Mouse (Mus musculus) forebrain, embryonic 15.5 days (tissue): ENCODE results near the gene Sgcd. TPM values are rescaled to one million over a fixed set of nuclear protein-coding genes. Genes with fewer than 3 reads are reported as not detected.
A peak's percentile ranks its signal among the peaks of the same experiment; 100 is the strongest.

Experiments
- ATAC-seq: fragments of 200-750 bp; cut with Nextera tagmentation; replicated peaks from 2 replicates; pipeline ENCODE4 v1.8.0; 2017; ENCODE audit warnings: mild to moderate bottlenecking, moderate TSS enrichment, moderate library complexity
- H3K27ac ChIP-seq: fragments of 300-500 bp; sonication (generic); replicated peaks from 2 replicates; pipeline ENCODE4 v1.5.1; 2015; ENCODE audit warnings: mild to moderate bottlenecking, inconsistent platforms
- H3K27me3 ChIP-seq: fragments of 300-500 bp; sonication (generic); 2 replicates; pipeline ENCODE4 v1.6.1; 2015; ENCODE audit warnings: inconsistent platforms
- H3K36me3 ChIP-seq: fragments of 300-500 bp; sonication (generic); 2 replicates; pipeline ENCODE4 v1.6.1; 2015; ENCODE audit warnings: mild to moderate bottlenecking, inconsistent platforms
- H3K4me1 ChIP-seq: fragments of 300-500 bp; sonication (generic); 2 replicates; pipeline ENCODE4 v1.6.1; 2015; ENCODE audit warnings: inconsistent platforms
- H3K4me2 ChIP-seq: fragments of 300-500 bp; sonication (generic); replicated peaks from 2 replicates; pipeline ENCODE4 v1.6.1; 2015; ENCODE audit warnings: mild to moderate bottlenecking, inconsistent platforms
- H3K4me3 ChIP-seq: fragments of 300-500 bp; sonication (generic); 2 replicates; pipeline ENCODE4 v1.5.1; 2015; ENCODE audit warnings: mild to moderate bottlenecking, inconsistent platforms
- H3K9ac ChIP-seq: fragments of 300-500 bp; sonication (generic); replicated peaks from 2 replicates; pipeline ENCODE4 v1.6.1; 2015; ENCODE audit warnings: mild to moderate bottlenecking, inconsistent platforms
- H3K9me3 ChIP-seq: fragments of 300-500 bp; sonication (generic); 2 replicates; pipeline ENCODE4 v1.6.1; 2016; ENCODE audit warnings: inconsistent platforms
- WGBS: fragments of 180-500 bp; shearing (Covaris S2); methylation state at CpG from one replicate; pipeline ENCODE4 v1.1.7; 2015; ENCODE audit warnings: mixed read lengths; 5-methylcytosine and 5-hydroxymethylcytosine counted together
- polyA plus RNA-seq: library from polyadenylated mRNA; unstranded; fragments of >200 nt; fragmentation: Nextera tagmentation; extraction: Ambion mirVana; gene quantifications from 2 replicates; pipeline ENCODE4 v1.2.1, GENCODE M21; 2015

Sgcd gene
- polyA plus RNA-seq, 1 experiment from 2014 or later = 3.2 TPM

GRCm38 (mm10) chr11:47333702-47334101, 655.1 kb downstream of the Sgcd start:
- no peaks in the 10 kb centered on the region for H3K9me3 ChIP-seq
- H3K4me1 ChIP-seq = no peaks in the 10 kb centered on the region
- no peak overlapping the region for H3K9ac ChIP-seq
- WGBS = 88% methylated on average over 2 of the region's 2 CpGs
- no peak for ATAC-seq
- H3K36me3 ChIP-seq = no peaks in the 10 kb centered on the region
- H3K4me3 ChIP-seq = no peak overlapping the region
- no peak overlapping the region for H3K4me2 ChIP-seq
- no peak overlapping the region for H3K27ac ChIP-seq
- no peaks in the 10 kb centered on the region for H3K27me3 ChIP-seq

- H3K9me3 ChIP-seq = no peaks in the 10 kb centered on the region
- no peak overlapping the region for H3K4me3 ChIP-seq
- H3K4me2 ChIP-seq = no peak overlapping the region
- no peak overlapping the region for H3K27ac ChIP-seq
- no peak for ATAC-seq
- H3K36me3 ChIP-seq = no peaks in the 10 kb centered on the region
- H3K9ac ChIP-seq = no peak overlapping the region
- no peaks in the 10 kb centered on the region for H3K4me1 ChIP-seq
- H3K27me3 ChIP-seq = no peaks in the 10 kb centered on the region
Observed at GRCm38 (mm10) chr11:47305579-47305978, 683.2 kb downstream of the Sgcd start.

GRCm38 (mm10) chr11:47304702-47305450, 683.9 kb downstream of the Sgcd start:
- H3K27ac ChIP-seq = no peak overlapping the region
- H3K27me3 ChIP-seq = no peaks in the 10 kb centered on the region
- peak; percentile 88 for ATAC-seq
- no peak overlapping the region for H3K4me2 ChIP-seq
- H3K36me3 ChIP-seq = no peaks in the 10 kb centered on the region
- 72% methylated on average over 12 of the region's 12 CpGs for WGBS
- H3K4me1 ChIP-seq = no peaks in the 10 kb centered on the region
- H3K9me3 ChIP-seq = no peaks in the 10 kb centered on the region
- no peak overlapping the region for H3K9ac ChIP-seq
- no peak overlapping the region for H3K4me3 ChIP-seq

GRCm38 (mm10) chr11:47299777-47300176, 689.0 kb downstream of the Sgcd start:
- Histone ChIP-seq H3K9me3 (no peaks in the 10 kb centered on the region), H3K9ac (no peak overlapping the region), H3K4me2 (no peak overlapping the region), H3K36me3 (no peaks in the 10 kb centered on the region), H3K4me3 (no peak overlapping the region), H3K27me3 (no peaks in the 10 kb centered on the region), H3K4me1 (no peaks in the 10 kb centered on the region), H3K27ac (no peak overlapping the region)
- ATAC-seq = no peak
- WGBS = 85% methylated on average over 1 of the region's 1 CpGs

- Histone ChIP-seq H3K36me3 (no peaks in the 10 kb centered on the region), H3K9me3 (no peaks in the 10 kb centered on the region), H3K27me3 (no peaks in the 10 kb centered on the region), H3K4me2 (no peak overlapping the region), H3K4me3 (no peak overlapping the region), H3K4me1 (no peaks in the 10 kb centered on the region), H3K9ac (no peak overlapping the region), H3K27ac (no peak overlapping the region)
- 87% methylated on average over 1 of the region's 1 CpGs for WGBS
- ATAC-seq = no peak
Observed at GRCm38 (mm10) chr11:47297805-47298340, 690.9 kb downstream of the Sgcd start.

GRCm38 (mm10) chr11:47294741-47295140, 694.0 kb downstream of the Sgcd start:
- Histone ChIP-seq H3K4me1 (no peaks in the 10 kb centered on the region), H3K4me2 (no peak overlapping the region), H3K36me3 (no peaks in the 10 kb centered on the region), H3K9me3 (no peaks in the 10 kb centered on the region), H3K27ac (no peak overlapping the region), H3K9ac (no peak overlapping the region), H3K27me3 (no peaks in the 10 kb centered on the region), H3K4me3 (no peak overlapping the region)
- no peak for ATAC-seq
- 83% methylated on average over 1 of the region's 1 CpGs for WGBS

GRCm38 (mm10) chr11:47276586-47276985, 712.2 kb downstream of the Sgcd start:
- Histone ChIP-seq H3K27ac (no peak overlapping the region), H3K9ac (no peak overlapping the region), H3K4me1 (no peaks in the 10 kb centered on the region), H3K4me2 (no peak overlapping the region), H3K36me3 (no peaks in the 10 kb centered on the region), H3K4me3 (no peak overlapping the region), H3K9me3 (no peaks in the 10 kb centered on the region), H3K27me3 (no peaks in the 10 kb centered on the region)
- 6% methylated on average over 4 of the region's 4 CpGs for WGBS
- ATAC-seq = no peak

- Histone ChIP-seq H3K9me3 (no peaks in the 10 kb centered on the region), H3K4me2 (no peak overlapping the region), H3K27ac (no peak overlapping the region), H3K9ac (no peak overlapping the region), H3K27me3 (no peaks in the 10 kb centered on the region), H3K4me3 (no peak overlapping the region), H3K36me3 (no peaks in the 10 kb centered on the region), H3K4me1 (no peaks in the 10 kb centered on the region)
- no peak for ATAC-seq
- 71% methylated on average over 4 of the region's 4 CpGs for WGBS
Observed at GRCm38 (mm10) chr11:47268556-47268955, 720.2 kb downstream of the Sgcd start.

GRCm38 (mm10) chr11:47264267-47264984, 724.3 kb downstream of the Sgcd start:
- no peaks in the 10 kb centered on the region for H3K27me3 ChIP-seq
- H3K9me3 ChIP-seq = no peaks in the 10 kb centered on the region
- H3K4me1 ChIP-seq = no peaks in the 10 kb centered on the region
- no peak overlapping the region for H3K4me3 ChIP-seq
- no peak overlapping the region for H3K9ac ChIP-seq
- ATAC-seq = peak; percentile 83
- no peak overlapping the region for H3K27ac ChIP-seq
- no peaks in the 10 kb centered on the region for H3K36me3 ChIP-seq
- H3K4me2 ChIP-seq = no peak overlapping the region
- WGBS = 36% methylated on average over 9 of the region's 9 CpGs

- Histone ChIP-seq H3K4me1 (peaks cover 12% of the 10 kb centered on the region), H3K36me3 (no peaks in the 10 kb centered on the region), H3K4me2 (no peak overlapping the region), H3K9me3 (no peaks in the 10 kb centered on the region), H3K9ac (no peak overlapping the region), H3K4me3 (no peak overlapping the region), H3K27me3 (no peaks in the 10 kb centered on the region), H3K27ac (no peak overlapping the region)
- 43% methylated on average over 7 of the region's 7 CpGs for WGBS
- no peak for ATAC-seq
Observed at GRCm38 (mm10) chr11:47250301-47250700, 738.5 kb downstream of the Sgcd start.

GRCm38 (mm10) chr11:47248345-47248893, 740.4 kb downstream of the Sgcd start:
- no peaks in the 10 kb centered on the region for H3K9me3 ChIP-seq
- no peaks in the 10 kb centered on the region for H3K27me3 ChIP-seq
- peaks cover 12% of the 10 kb centered on the region for H3K4me1 ChIP-seq
- no peak overlapping the region for H3K4me2 ChIP-seq
- peak; percentile 81 for ATAC-seq
- H3K36me3 ChIP-seq = no peaks in the 10 kb centered on the region
- 39% methylated on average over 4 of the region's 4 CpGs for WGBS
- no peak overlapping the region for H3K9ac ChIP-seq
- H3K27ac ChIP-seq = peak overlapping the region; percentile 60
- no peak overlapping the region for H3K4me3 ChIP-seq

GRCm38 (mm10) chr11:47247703-47248344, 740.9 kb downstream of the Sgcd start:
- 44% methylated on average over 8 of the region's 8 CpGs for WGBS
- no peak overlapping the region for H3K27ac ChIP-seq

More at GRCm38 (mm10) chr11:47247703-47248344, 740.9 kb downstream of the Sgcd start:
- ATAC-seq = peak; percentile 62
- H3K4me2 ChIP-seq = no peak overlapping the region
- no peak overlapping the region for H3K4me3 ChIP-seq
- H3K4me1 ChIP-seq = peaks cover 12% of the 10 kb centered on the region
- H3K9ac ChIP-seq = no peak overlapping the region
- no peaks in the 10 kb centered on the region for H3K36me3 ChIP-seq
- H3K9me3 ChIP-seq = no peaks in the 10 kb centered on the region
- no peaks in the 10 kb centered on the region for H3K27me3 ChIP-seq
